ENCODE assay signal across 9 mouse cellular contexts in genomic region chr9:99630528-99631125, GRCm38 (mm10). TPM values are rescaled to one million over a fixed set of nuclear protein-coding genes. Genes with fewer than 3 reads are reported as not detected.
A peak's percentile ranks its signal among the peaks of the same experiment; 100 is the strongest.
DNase-seq lines count a peak whose midpoint lies in the region; ATAC-seq and TF ChIP-seq lines count a peak whose summit lies in the region.
"Had no signal": no experiment of that assay in that cellular context is flagged by ENCODE, and none has a peak within 500 bp of the region (broad histone marks: within the 10 kb centered on the region; RNA-seq: fewer than 3 reads in every experiment).

No protein-coding gene starts in this region.

- H3K9ac ChIP-seq in embryonic facial prominence, embryonic 13.5 days = peak overlapping the region; percentile 84
- no peak overlapping the region for H3K9ac ChIP-seq in intestine, postnatal 0 days (ENCODE audit: low read depth, low read length)
- peak overlapping the region; percentile 70 for H3K9ac ChIP-seq in midbrain, embryonic 16.5 days (ENCODE audit: low read depth, low read length)

- H3K27me3 ChIP-seq in embryonic facial prominence, embryonic 13.5 days = no peaks in the 10 kb centered on the region
- 0 out of 2 replicates have a peak, but pooled peaks cover 4% of the 10 kb centered on the region for H3K27me3 ChIP-seq in intestine, postnatal 0 days (replicated peaks; ENCODE audit: control insufficient read depth, insufficient read depth, low read length)
- no peaks in the 10 kb centered on the region for H3K27me3 ChIP-seq in midbrain, embryonic 16.5 days (ENCODE audit: control insufficient read depth, insufficient read depth, low read depth, low read length)

- H3K36me3 ChIP-seq in embryonic facial prominence, embryonic 13.5 days = peaks cover 33% of the 10 kb centered on the region
- no peaks in the 10 kb centered on the region for H3K36me3 ChIP-seq in intestine, postnatal 0 days (ENCODE audit: control insufficient read depth, insufficient read depth)
- no peaks in the 10 kb centered on the region for H3K36me3 ChIP-seq in midbrain, embryonic 16.5 days (ENCODE audit: control insufficient read depth, insufficient read depth, low read length)

- WGBS in embryonic facial prominence, embryonic 13.5 days = 39% methylated on average over 9 of the region's 9 CpGs
- WGBS in intestine, postnatal 0 days = 58% methylated on average over 9 of the region's 9 CpGs
- WGBS in midbrain, embryonic 16.5 days = 48% methylated on average over 9 of the region's 9 CpGs

- peaks cover 34% of the 10 kb centered on the region for H3K4me1 ChIP-seq in embryonic facial prominence, embryonic 13.5 days
- H3K4me1 ChIP-seq in intestine, postnatal 0 days (replicated peaks; ENCODE audit: control insufficient read depth, insufficient read depth, low read length) = no peaks in the 10 kb centered on the region
- peaks cover 11% of the 10 kb centered on the region; the same call in 1 of the 2 replicates for H3K4me1 ChIP-seq in midbrain, embryonic 16.5 days (ENCODE audit: control insufficient read depth, insufficient read depth, low read length)

- intact Hi-C loops in left cerebral cortex, postnatal 14 days (cut with DNase I) = loop anchor here (5.0 kb wide), 1 partner anchor 43 kb away; no protein-coding TSS in a partner anchor

- H3K4me2 ChIP-seq in embryonic facial prominence, embryonic 13.5 days = peak overlapping the region; percentile 84
- H3K4me2 ChIP-seq in intestine, postnatal 0 days (replicated peaks; ENCODE audit: low read depth) = peak overlapping the region; percentile 72
- H3K4me2 ChIP-seq in midbrain, embryonic 16.5 days (ENCODE audit: low read length) = peak overlapping the region; percentile 92

- no peaks in the 10 kb centered on the region for H3K9me3 ChIP-seq in embryonic facial prominence, embryonic 13.5 days
- H3K9me3 ChIP-seq in intestine, postnatal 0 days (ENCODE audit: control insufficient read depth) = no peaks in the 10 kb centered on the region
- H3K9me3 ChIP-seq in midbrain, embryonic 16.5 days (replicated peaks; ENCODE audit: control insufficient read depth, low read length, poor library complexity, severe bottlenecking) = no peaks in the 10 kb centered on the region

- peak overlapping the region; percentile 98 for H3K27ac ChIP-seq in embryonic facial prominence, embryonic 13.5 days
- no peak overlapping the region for H3K27ac ChIP-seq in intestine, postnatal 0 days (ENCODE audit: low read depth, low read length)
- no peak overlapping the region for H3K27ac ChIP-seq in midbrain, embryonic 16.5 days (ENCODE audit: low read length)

- TF ChIP-seq CTCF in intestine, postnatal 0 days (IDR thresholded peaks at IDR 0.05; ENCODE audit: low read depth) = no peak

- DNase-seq in left cerebral cortex, postnatal 14 days (ENCODE audit: low spot score in 2 of 2) = peak; percentile 30 to 49
- DNase-seq in left cerebral cortex, adult 18-20 months (ENCODE audit: low spot score in 2 of 2) = no peak
- DNase-seq in urinary bladder, postnatal 4 days (ENCODE audit: low spot score in 2 of 2) = no peak
- DNase-seq in cerebellum, postnatal 4 days (ENCODE audit: low spot score in 2 of 2) = no peak

- peak overlapping the region; percentile 67 for H3K4me3 ChIP-seq in embryonic facial prominence, embryonic 13.5 days
- H3K4me3 ChIP-seq in intestine, postnatal 0 days (ENCODE audit: low read depth, low read length) = peak overlapping the region; percentile 53
- peak overlapping the region; percentile 49 for H3K4me3 ChIP-seq in midbrain, embryonic 16.5 days (ENCODE audit: low read depth, low read length)

- ATAC-seq in embryonic facial prominence, embryonic 13.5 days (ENCODE audit: insufficient number of reproducible peaks, insufficient read depth, low FRiP score, low TSS enrichment, low read depth) = no peak
- ATAC-seq in intestine, postnatal 0 days = no peak
- no peak for ATAC-seq in midbrain, embryonic 16.5 days
- no peak for ATAC-seq in megakaryocyte-erythroid progenitor cell, adult 5-6 weeks (replicated peaks; ENCODE audit: low FRiP score, low TSS enrichment, poor library complexity, severe bottlenecking)

RNA-seq across cellular contexts. Expression of gene Dzip1l, which starts 1.3 kb away (rescaled TPM):
- total RNA-seq in left cerebral cortex, postnatal 14 days (2021) = 10 to 100 TPM; 23.8 to 32.3 TPM
- total RNA-seq in left cerebral cortex, adult 18-20 months (2021) = 10 to 100 TPM; 25.1 to 27.5 TPM
- polyA plus RNA-seq in embryonic facial prominence, embryonic 13.5 days (2015; fragmentation: Nextera tagmentation; extraction: Ambion mirVana) = 26.4 and 31.7 TPM in 2 replicates
- polyA plus RNA-seq in intestine, postnatal 0 days (2015; fragmentation: Nextera tagmentation; extraction: Ambion mirVana) = 3.3 and 4.1 TPM in 2 replicates
- 7.7 and 8.8 TPM in 2 replicates for polyA plus RNA-seq in midbrain, embryonic 16.5 days (2015; fragmentation: Nextera tagmentation; extraction: Ambion mirVana)
- total RNA-seq in megakaryocyte-erythroid progenitor cell, adult 5-6 weeks (2014; fragmentation: Nextera tagmentation) = not detected in 2 replicates
- total RNA-seq in megakaryocyte-erythroid progenitor cell, adult 5-6 weeks (2017) = 0.11 TPM in 1 of 2 replicates, not detected in the other

RNA-seq across cellular contexts. Expression of gene A4gnt, which starts 18.3 kb away (rescaled TPM):
- not detected for total RNA-seq in left cerebral cortex, postnatal 14 days (2021)
- total RNA-seq in left cerebral cortex, adult 18-20 months (2021) = under 1 TPM; 0.16 to 0.28 TPM
- polyA plus RNA-seq in embryonic facial prominence, embryonic 13.5 days (2015; fragmentation: Nextera tagmentation; extraction: Ambion mirVana) = not detected in 2 replicates
- 0.81 and 1.0 TPM in 2 replicates for polyA plus RNA-seq in intestine, postnatal 0 days (2015; fragmentation: Nextera tagmentation; extraction: Ambion mirVana)
- not detected in 2 replicates for polyA plus RNA-seq in midbrain, embryonic 16.5 days (2015; fragmentation: Nextera tagmentation; extraction: Ambion mirVana)
- total RNA-seq in megakaryocyte-erythroid progenitor cell, adult 5-6 weeks (2014; fragmentation: Nextera tagmentation) = not detected in 2 replicates
- total RNA-seq in megakaryocyte-erythroid progenitor cell, adult 5-6 weeks (2017) = not detected in 2 replicates
- total RNA-seq: layer of hippocampus, adult 18-20 months had no signal

RNA-seq across cellular contexts. Expression of gene Dbr1, which starts 55.0 kb away (rescaled TPM):
- 10 to 100 TPM; 10.7 to 11.5 TPM for total RNA-seq in left cerebral cortex, postnatal 14 days (2021)
- total RNA-seq in left cerebral cortex, adult 18-20 months (2021) = 10 to 100 TPM; 11.2 to 13.8 TPM
- polyA plus RNA-seq in embryonic facial prominence, embryonic 13.5 days (2015; fragmentation: Nextera tagmentation; extraction: Ambion mirVana) = 31.6 and 31.7 TPM in 2 replicates
- 11.6 and 12.7 TPM in 2 replicates for polyA plus RNA-seq in intestine, postnatal 0 days (2015; fragmentation: Nextera tagmentation; extraction: Ambion mirVana)
- polyA plus RNA-seq in midbrain, embryonic 16.5 days (2015; fragmentation: Nextera tagmentation; extraction: Ambion mirVana) = 25.3 and 25.6 TPM in 2 replicates
- 21.9 and 34.7 TPM in 2 replicates for total RNA-seq in megakaryocyte-erythroid progenitor cell, adult 5-6 weeks (2014; fragmentation: Nextera tagmentation)
- 53.6 and 67.5 TPM in 2 replicates for total RNA-seq in megakaryocyte-erythroid progenitor cell, adult 5-6 weeks (2017)

Comparison
In these comparisons a context has a peak if more than half of its experiments do, and no peak if none do; other contexts are left out.
1. DNase-seq: peak in left cerebral cortex, postnatal 14 days (2 of 2); none in left cerebral cortex, adult 18-20 months (0 of 2), urinary bladder, postnatal 4 days (0 of 2) and cerebellum, postnatal 4 days (0 of 2).
2. RNA of gene Dzip1l, which starts 1.3 kb away (total RNA-seq): 23.8 to 32.3 TPM in left cerebral cortex, postnatal 14 days and 25.1 to 27.5 TPM in left cerebral cortex, adult 18-20 months; 0.11 TPM in megakaryocyte-erythroid progenitor cell, adult 5-6 weeks; every median in the first group is over 10 times any median in the second.
3. Peak in every context shown above with its lines, with median percentiles within 50 percentile points of each other: H3K4me2 ChIP-seq and H3K4me3 ChIP-seq.